7 mouse cellular contexts compared by ENCODE assay signal in genomic region chr9:15710821-15711565, GRCm38 (mm10). TPM values are rescaled to one million over a fixed set of nuclear protein-coding genes. Genes with fewer than 3 reads are reported as not detected.
A peak's percentile ranks its signal among the peaks of the same experiment; 100 is the strongest.
DNase-seq lines count a peak whose midpoint lies in the region; ATAC-seq and TF ChIP-seq lines count a peak whose summit lies in the region.

No protein-coding gene starts in this region.

- no peak overlapping the region for H3K4me3 ChIP-seq in lung, embryonic 14.5 days (ENCODE audit: low read depth, low read length)
- H3K4me3 ChIP-seq in forebrain, embryonic 14.5 days (ENCODE audit: low read depth, low read length): peak overlapping the region; percentile 70
- peak overlapping the region; percentile 76 for H3K4me3 ChIP-seq in limb, embryonic 12.5 days (replicated peaks)
- H3K4me3 ChIP-seq in stomach, embryonic 14.5 days (ENCODE audit: low read depth, low read length): no peak overlapping the region

- peaks cover 3% of the 10 kb centered on the region; the same call in 1 of the 2 replicates for H3K4me1 ChIP-seq in lung, embryonic 14.5 days (ENCODE audit: insufficient read depth)
- peaks cover 14% of the 10 kb centered on the region for H3K4me1 ChIP-seq in forebrain, embryonic 14.5 days (ENCODE audit: control insufficient read depth, insufficient read depth, low read length)
- H3K4me1 ChIP-seq in limb, embryonic 12.5 days (replicated peaks): peaks cover 27% of the 10 kb centered on the region
- H3K4me1 ChIP-seq in stomach, embryonic 14.5 days (ENCODE audit: control insufficient read depth, insufficient read depth, low read length): no peaks in the 10 kb centered on the region

- no peaks in the 10 kb centered on the region for H3K27me3 ChIP-seq in lung, embryonic 14.5 days (ENCODE audit: insufficient read depth, low read length)
- no peaks in the 10 kb centered on the region for H3K27me3 ChIP-seq in forebrain, embryonic 14.5 days (replicated peaks; ENCODE audit: control insufficient read depth, insufficient read depth, low read length)
- H3K27me3 ChIP-seq in limb, embryonic 12.5 days: no peaks in the 10 kb centered on the region
- no peaks in the 10 kb centered on the region for H3K27me3 ChIP-seq in stomach, embryonic 14.5 days (ENCODE audit: control insufficient read depth, insufficient read depth, low read length)

- no peak for TF ChIP-seq CTCF in lung, embryonic 14.5 days (IDR thresholded peaks at IDR 0.05; ENCODE audit: low read depth)

- peak overlapping the region; percentile 78; the same call in 1 of the 2 replicates for H3K4me2 ChIP-seq in lung, embryonic 14.5 days
- H3K4me2 ChIP-seq in forebrain, embryonic 14.5 days (ENCODE audit: low read length): peak overlapping the region; percentile 70
- H3K4me2 ChIP-seq in limb, embryonic 12.5 days: peak overlapping the region; percentile 74
- H3K4me2 ChIP-seq in stomach, embryonic 14.5 days (replicated peaks; ENCODE audit: low read depth, low read length): peak overlapping the region; percentile 69

- ATAC-seq in lung, embryonic 14.5 days (ENCODE audit: insufficient read depth): no peak
- no peak for ATAC-seq in forebrain, embryonic 14.5 days
- no peak for ATAC-seq in limb, embryonic 12.5 days (ENCODE audit: insufficient number of reproducible peaks, insufficient read depth, low FRiP score, low TSS enrichment, low read depth)
- ATAC-seq in stomach, embryonic 14.5 days (ENCODE audit: insufficient number of reproducible peaks, insufficient read depth, low FRiP score, low read depth): no peak

- DNase-seq in lung, embryonic 14.5 days: no peak
- DNase-seq in lung, postnatal 25 days (ENCODE audit: low spot score): no peak
- no peak for DNase-seq in forebrain, embryonic 14.5 days (ENCODE audit: low spot score)
- no peak for DNase-seq in layer of hippocampus, postnatal 36 days
- DNase-seq in right cerebral cortex, postnatal 14 days: no peak

- 84% methylated on average over 13 of the region's 13 CpGs for WGBS in lung, embryonic 14.5 days
- 87% methylated on average over 13 of the region's 13 CpGs for WGBS in forebrain, embryonic 14.5 days
- WGBS in limb, embryonic 12.5 days: 91% methylated on average over 13 of the region's 13 CpGs
- 87% methylated on average over 13 of the region's 13 CpGs for WGBS in stomach, embryonic 14.5 days

- no peaks in the 10 kb centered on the region for H3K9me3 ChIP-seq in lung, embryonic 14.5 days (ENCODE audit: low read depth, low read length)
- H3K9me3 ChIP-seq in forebrain, embryonic 14.5 days (replicated peaks; ENCODE audit: control insufficient read depth, low read length): no peaks in the 10 kb centered on the region
- H3K9me3 ChIP-seq in limb, embryonic 12.5 days: no peaks in the 10 kb centered on the region
- H3K9me3 ChIP-seq in stomach, embryonic 14.5 days (ENCODE audit: control insufficient read depth, low read depth, low read length): no peaks in the 10 kb centered on the region

- no peak overlapping the region for H3K27ac ChIP-seq in lung, embryonic 14.5 days (ENCODE audit: low read depth)
- H3K27ac ChIP-seq in forebrain, embryonic 14.5 days (ENCODE audit: low read depth, low read length): no peak overlapping the region
- no peak overlapping the region for H3K27ac ChIP-seq in limb, embryonic 12.5 days
- no peak overlapping the region for H3K27ac ChIP-seq in stomach, embryonic 14.5 days (ENCODE audit: low read length)

- no peaks in the 10 kb centered on the region for H3K36me3 ChIP-seq in lung, embryonic 14.5 days (ENCODE audit: insufficient read depth)
- H3K36me3 ChIP-seq in forebrain, embryonic 14.5 days (ENCODE audit: control insufficient read depth, insufficient read depth, low read length): no peaks in the 10 kb centered on the region
- H3K36me3 ChIP-seq in limb, embryonic 12.5 days: no peaks in the 10 kb centered on the region
- no peaks in the 10 kb centered on the region for H3K36me3 ChIP-seq in stomach, embryonic 14.5 days (ENCODE audit: control insufficient read depth, insufficient read depth, low read length)

- H3K9ac ChIP-seq in lung, embryonic 14.5 days: no peak overlapping the region
- H3K9ac ChIP-seq in forebrain, embryonic 14.5 days (ENCODE audit: low read length): peak overlapping the region; percentile 88; the same call in 1 of the 2 replicates
- peak overlapping the region; percentile 89; the same call in 1 of the 2 replicates for H3K9ac ChIP-seq in limb, embryonic 12.5 days (replicated peaks)
- no peak overlapping the region for H3K9ac ChIP-seq in stomach, embryonic 14.5 days (replicated peaks; ENCODE audit: low read depth, low read length)

RNA-seq across cellular contexts. Expression of gene Slc36a4, which starts 1.5 kb away (rescaled TPM):
- polyA plus RNA-seq in lung, embryonic 14.5 days (2014; fragmentation: Nextera tagmentation; extraction: Ambion mirVana): 18.4 and 20.2 TPM in 2 replicates
- 34.7 and 42.0 TPM in 2 replicates for polyA plus RNA-seq in forebrain, embryonic 14.5 days (2014; fragmentation: Nextera tagmentation; extraction: Ambion mirVana)
- 24.6 and 25.4 TPM in 2 replicates for polyA plus RNA-seq in limb, embryonic 12.5 days (2016; fragmentation: Nextera tagmentation; extraction: Ambion mirVana)
- polyA plus RNA-seq in stomach, embryonic 14.5 days (2014; fragmentation: Nextera tagmentation; extraction: Ambion mirVana): 24.3 and 28.7 TPM in 2 replicates
- total RNA-seq in layer of hippocampus, postnatal 36 days (2021): 10 to 100 TPM; 45.6 to 47.5 TPM

Comparison
In these comparisons a context has a peak if more than half of its experiments do, and no peak if none do; other contexts are left out.
1. H3K4me3 ChIP-seq: peak in forebrain, embryonic 14.5 days (single experiment) and limb, embryonic 12.5 days (single experiment); none in lung, embryonic 14.5 days (single experiment) and stomach, embryonic 14.5 days (single experiment).
2. H3K9ac ChIP-seq: peak in forebrain, embryonic 14.5 days (single experiment) and limb, embryonic 12.5 days (single experiment); none in lung, embryonic 14.5 days (single experiment) and stomach, embryonic 14.5 days (single experiment).
3. Peak in every context shown above with its lines, with median percentiles within 50 percentile points of each other: H3K4me2 ChIP-seq.